Mouse (Mus musculus) forebrain, embryonic 13.5 days (tissue): ENCODE data around the gene Jmjd1c. TPM values are rescaled to one million over a fixed set of nuclear protein-coding genes. Genes with fewer than 3 reads are reported as not detected.

Experiments
- ATAC-seq: fragments of 200-750 bp; cut with Nextera tagmentation; 2 replicates; pipeline ENCODE4 v1.8.0; 2017
- H3K27ac ChIP-seq: fragments of 300-500 bp; sonication (generic); 2 replicates; pipeline ENCODE4 v1.5.1; 2015; ENCODE audit warnings: inconsistent platforms, mild to moderate bottlenecking, moderate library complexity
- H3K27me3 ChIP-seq: fragments of 300-500 bp; sonication (generic); 2 replicates; pipeline ENCODE4 v1.6.1; 2015; ENCODE audit warnings: mild to moderate bottlenecking, inconsistent platforms
- H3K36me3 ChIP-seq: fragments of 300-500 bp; sonication (generic); 2 replicates; pipeline ENCODE4 v1.6.1; 2015; ENCODE audit warnings: mild to moderate bottlenecking, inconsistent platforms; ENCODE audit not compliant: poor library complexity, severe bottlenecking
- H3K4me1 ChIP-seq: fragments of 300-500 bp; sonication (generic); 2 replicates; pipeline ENCODE4 v1.6.1; 2015; ENCODE audit warnings: inconsistent platforms
- H3K4me2 ChIP-seq: fragments of 300-500 bp; sonication (generic); 2 replicates; pipeline ENCODE4 v1.6.1; 2015; ENCODE audit warnings: inconsistent platforms, mild to moderate bottlenecking, moderate library complexity
- H3K4me3 ChIP-seq: fragments of 300-500 bp; sonication (generic); 2 replicates; pipeline ENCODE4 v1.5.1; 2015; ENCODE audit warnings: mild to moderate bottlenecking, inconsistent platforms
- H3K9ac ChIP-seq: fragments of 300-500 bp; sonication (generic); 2 replicates; pipeline ENCODE4 v1.6.1; 2015; ENCODE audit warnings: mild to moderate bottlenecking, inconsistent platforms
- H3K9me3 ChIP-seq: fragments of 300-500 bp; sonication (generic); replicated peaks from 2 replicates; pipeline ENCODE4 v1.6.1; 2016; ENCODE audit warnings: inconsistent platforms
- WGBS: fragments of 180-500 bp; shearing (Covaris S2); methylation state at CpG from one replicate; pipeline ENCODE4 v1.1.7; 2015; 5-methylcytosine and 5-hydroxymethylcytosine counted together
- polyA plus RNA-seq: library from polyadenylated mRNA; unstranded; fragments of >200 nt; fragmentation: Nextera tagmentation; extraction: Ambion mirVana; gene quantifications from 2 replicates; pipeline ENCODE4 v1.2.1, GENCODE M21; 2015

Jmjd1c gene
- polyA plus RNA-seq, 1 experiment from 2014 or later = 49.6 TPM

GRCm38 (mm10) chr10:67123756-67124155 lies 27.8 kb downstream of the Jmjd1c start:
- ATAC-seq = no peak
- no peaks in the 10 kb centered on the region for H3K9me3 ChIP-seq
- WGBS = 54% methylated on average over 2 of the region's 2 CpGs
- no peak overlapping the region for H3K27ac ChIP-seq
- H3K4me3 ChIP-seq = no peak overlapping the region
- H3K36me3 ChIP-seq = no peaks in the 10 kb centered on the region
- H3K27me3 ChIP-seq = no peaks in the 10 kb centered on the region
- peaks cover 39% of the 10 kb centered on the region for H3K4me1 ChIP-seq
- H3K9ac ChIP-seq = no peak overlapping the region
- no peak overlapping the region for H3K4me2 ChIP-seq

DNA sequence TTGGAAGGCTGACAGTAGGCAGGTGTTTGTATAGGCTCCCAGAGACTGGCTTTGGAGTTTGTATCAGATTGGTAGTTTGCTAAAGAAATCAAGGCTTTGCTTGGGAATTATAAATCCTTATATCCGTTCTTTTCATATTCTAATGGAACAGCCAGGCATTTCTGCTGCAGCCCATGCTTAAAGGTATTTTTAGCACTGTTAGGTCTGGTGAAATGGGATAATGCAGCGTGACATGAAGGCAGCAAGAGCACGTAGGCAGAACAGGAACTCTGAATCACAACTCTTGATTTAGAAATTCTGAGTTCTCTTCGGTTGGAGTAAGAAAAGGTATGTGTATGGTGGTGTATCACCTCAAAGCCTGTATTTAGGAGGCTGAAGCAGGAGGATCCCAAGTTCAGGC lies 28.2 kb downstream of the Jmjd1c start:
- Histone ChIP-seq H3K4me2 (no peak overlapping the region), H3K4me1 (peaks cover 39% of the 10 kb centered on the region), H3K9ac (no peak overlapping the region), H3K9me3 (no peaks in the 10 kb centered on the region), H3K27me3 (no peaks in the 10 kb centered on the region), H3K36me3 (no peaks in the 10 kb centered on the region), H3K4me3 (no peak overlapping the region), H3K27ac (no peak overlapping the region)
- 93% methylated on average over 4 of the region's 4 CpGs for WGBS
- ATAC-seq = no peak

- H3K27ac ChIP-seq = peak overlapping the region; percentile 85
- ATAC-seq = peak; percentile 78
- no peaks in the 10 kb centered on the region for H3K27me3 ChIP-seq
- peaks cover 34% of the 10 kb centered on the region for H3K4me1 ChIP-seq
- H3K36me3 ChIP-seq = no peaks in the 10 kb centered on the region
- H3K9me3 ChIP-seq = no peaks in the 10 kb centered on the region
- H3K9ac ChIP-seq = peak overlapping the region; percentile 86
- H3K4me2 ChIP-seq = peak overlapping the region; percentile 90
- peak overlapping the region; percentile 85 for H3K4me3 ChIP-seq
- WGBS = under 1% methylated on average over 45 of the region's 50 CpGs
Measured at GRCm38 (mm10) chr10:67126061-67126858, 30.3 kb downstream of the Jmjd1c start.

- Histone ChIP-seq H3K4me3 (peak overlapping the region; percentile 85), H3K27ac (peak overlapping the region; percentile 85), H3K4me2 (peak overlapping the region; percentile 90), H3K36me3 (no peaks in the 10 kb centered on the region), H3K9me3 (no peaks in the 10 kb centered on the region), H3K27me3 (no peaks in the 10 kb centered on the region), H3K9ac (peak overlapping the region; percentile 86), H3K4me1 (peaks cover 25% of the 10 kb centered on the region)
- WGBS = under 1% methylated on average over 89 of the region's 115 CpGs
- peak; percentile 83 for ATAC-seq
Measured at GRCm38 (mm10) chr10:67126859-67127758, 31.2 kb downstream of the Jmjd1c start.

- Histone ChIP-seq H3K27me3 (no peaks in the 10 kb centered on the region), H3K4me1 (peaks cover 25% of the 10 kb centered on the region), H3K27ac (no peak overlapping the region), H3K4me2 (no peak overlapping the region), H3K9ac (no peak overlapping the region), H3K36me3 (no peaks in the 10 kb centered on the region), H3K4me3 (no peak overlapping the region), H3K9me3 (no peaks in the 10 kb centered on the region)
- whole genome bisulfite sequencing = 59% methylated on average over 1 of the region's 1 CpGs
- ATAC-seq = no peak
Measured at GRCm38 (mm10) chr10:67129531-67129930, 33.6 kb downstream of the Jmjd1c start.

- Histone ChIP-seq H3K27ac (no peak overlapping the region), H3K9ac (no peak overlapping the region), H3K9me3 (no peaks in the 10 kb centered on the region), H3K27me3 (no peaks in the 10 kb centered on the region), H3K36me3 (no peaks in the 10 kb centered on the region), H3K4me1 (peaks cover 15% of the 10 kb centered on the region), H3K4me2 (no peak overlapping the region), H3K4me3 (no peak overlapping the region)
- 80% methylated on average over 1 of the region's 1 CpGs for WGBS
- ATAC-seq = no peak
Measured at GRCm38 (mm10) chr10:67131709-67132108, 35.8 kb downstream of the Jmjd1c start.

DNA sequence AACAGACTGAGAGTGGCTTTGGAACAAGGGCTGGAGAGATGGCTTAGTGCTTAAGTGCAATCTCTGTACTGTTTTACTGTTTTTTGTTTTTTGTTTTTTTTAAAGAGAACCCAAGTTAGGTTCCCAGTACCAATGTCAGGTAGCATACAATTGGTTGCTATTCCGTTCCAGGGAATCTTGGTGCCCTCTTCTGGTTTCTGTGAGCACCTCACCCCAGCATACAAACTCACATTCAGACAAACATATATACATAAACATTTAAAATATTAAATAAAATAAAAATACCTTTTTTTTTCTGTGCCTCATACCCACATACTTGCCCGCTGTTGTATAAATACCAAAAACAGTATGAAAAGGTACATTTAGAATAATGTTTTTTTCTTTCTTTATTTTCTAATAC lies 38.4 kb downstream of the Jmjd1c start:
- Histone ChIP-seq H3K27me3 (no peaks in the 10 kb centered on the region), H3K27ac (no peak overlapping the region), H3K4me3 (no peak overlapping the region), H3K4me1 (peaks cover 4% of the 10 kb centered on the region; the same call in 1 of the 2 replicates), H3K9me3 (no peaks in the 10 kb centered on the region), H3K36me3 (no peaks in the 10 kb centered on the region), H3K9ac (no peak overlapping the region), H3K4me2 (no peak overlapping the region)
- WGBS = 90% methylated on average over 2 of the region's 2 CpGs
- no peak for ATAC-seq

DNA sequence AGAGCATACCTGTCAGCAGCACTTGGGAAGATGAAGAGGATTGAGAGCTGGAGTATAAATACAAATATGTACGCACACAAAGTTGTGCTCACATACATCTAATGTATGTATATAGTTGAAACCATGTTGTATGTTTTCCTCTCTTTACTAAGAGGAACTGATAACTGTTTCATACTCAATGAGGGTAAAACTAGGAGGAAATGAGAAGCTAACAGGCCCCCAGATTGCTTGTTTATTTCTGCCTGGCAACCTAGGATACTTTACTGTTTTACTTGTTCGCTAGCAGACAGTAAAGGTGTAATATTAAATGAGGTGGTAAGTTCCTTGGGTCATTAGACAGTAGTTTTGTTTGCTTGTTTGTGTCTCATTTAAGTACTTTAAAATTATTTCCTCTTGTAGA lies 41.5 kb downstream of the Jmjd1c start:
- no peak overlapping the region for H3K4me3 ChIP-seq
- no peak overlapping the region for H3K9ac ChIP-seq
- 91% methylated on average over 2 of the region's 2 CpGs for WGBS
- no peak overlapping the region for H3K27ac ChIP-seq
- no peaks in the 10 kb centered on the region for H3K9me3 ChIP-seq
- no peak for ATAC-seq
- H3K27me3 ChIP-seq = no peaks in the 10 kb centered on the region
- H3K4me2 ChIP-seq = no peak overlapping the region
- H3K36me3 ChIP-seq = no peaks in the 10 kb centered on the region
- no peaks in the 10 kb centered on the region for H3K4me1 ChIP-seq

DNA sequence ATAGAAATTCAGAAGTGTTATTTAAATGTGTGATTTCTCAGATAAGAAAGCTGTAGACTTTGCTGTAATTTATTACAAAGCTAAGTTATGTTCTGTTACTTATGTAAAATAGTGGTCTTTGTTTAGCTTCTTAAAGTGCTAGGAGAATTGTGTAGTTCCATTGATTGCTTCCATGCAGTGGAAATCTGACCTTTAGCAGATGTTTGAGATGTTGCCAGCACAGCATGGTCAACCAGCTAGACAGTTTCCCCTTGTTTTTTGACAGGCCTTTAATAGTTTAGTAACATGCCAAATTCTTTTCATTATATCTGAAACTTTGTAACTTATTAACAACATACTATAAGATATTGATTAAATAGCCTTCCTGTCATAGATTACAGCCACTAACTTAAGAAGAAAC lies 47.7 kb downstream of the Jmjd1c start:
- H3K4me1 ChIP-seq = peaks cover 4% of the 10 kb centered on the region
- no peak overlapping the region for H3K4me2 ChIP-seq
- H3K27me3 ChIP-seq = no peaks in the 10 kb centered on the region
- no peaks in the 10 kb centered on the region for H3K9me3 ChIP-seq
- H3K36me3 ChIP-seq = no peaks in the 10 kb centered on the region
- no peak overlapping the region for H3K4me3 ChIP-seq
- no peak overlapping the region for H3K9ac ChIP-seq
- H3K27ac ChIP-seq = no peak overlapping the region
- ATAC-seq = no peak

DNA sequence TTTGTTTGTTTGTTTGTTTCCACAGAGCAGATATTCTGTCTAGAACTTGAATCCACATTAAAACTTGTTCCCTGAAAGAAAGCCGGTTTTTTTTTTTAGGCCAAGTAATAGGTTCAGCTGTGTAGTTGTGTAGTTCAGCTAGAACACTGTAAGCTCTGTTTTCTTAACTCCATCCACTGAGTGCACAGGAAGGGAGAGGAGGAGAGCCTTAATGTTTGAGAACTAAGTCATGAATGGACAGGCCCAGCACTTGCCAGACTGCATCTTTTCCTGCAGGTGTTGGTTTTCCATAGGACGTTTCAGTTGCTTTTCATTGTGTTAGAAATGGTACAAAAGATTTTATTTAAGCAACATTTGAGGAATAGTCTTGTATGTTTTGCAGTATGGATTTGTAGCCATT lies 48.3 kb downstream of the Jmjd1c start:
- Histone ChIP-seq H3K4me3 (no peak overlapping the region), H3K27ac (no peak overlapping the region), H3K9ac (no peak overlapping the region), H3K36me3 (no peaks in the 10 kb centered on the region), H3K9me3 (no peaks in the 10 kb centered on the region), H3K27me3 (no peaks in the 10 kb centered on the region), H3K4me1 (peaks cover 4% of the 10 kb centered on the region), H3K4me2 (no peak overlapping the region)
- 69% methylated on average over 2 of the region's 2 CpGs for WGBS
- ATAC-seq = no peak

DNA sequence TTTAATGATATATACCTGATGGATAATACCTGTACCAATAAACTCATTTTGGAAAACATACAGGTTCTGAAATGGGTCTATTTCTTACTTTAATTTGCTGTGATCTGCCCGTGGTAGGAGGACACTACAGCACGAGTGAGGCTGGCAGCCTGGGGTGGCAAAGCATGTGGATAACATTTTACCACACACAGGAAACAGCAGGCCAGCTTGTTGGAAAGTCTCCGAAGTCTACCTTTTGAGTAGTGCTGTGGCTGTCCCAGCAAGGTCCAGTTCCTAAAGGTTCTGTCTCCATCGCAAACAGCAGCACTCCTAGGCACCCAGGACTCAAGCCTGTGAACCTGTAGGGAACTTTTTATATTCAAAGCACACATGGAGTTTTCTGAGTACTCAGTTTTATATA lies 49.7 kb downstream of the Jmjd1c start:
- Histone ChIP-seq H3K36me3 (no peaks in the 10 kb centered on the region), H3K27me3 (no peaks in the 10 kb centered on the region), H3K9ac (no peak overlapping the region), H3K27ac (no peak overlapping the region), H3K4me1 (peaks cover 4% of the 10 kb centered on the region), H3K9me3 (no peaks in the 10 kb centered on the region), H3K4me3 (no peak overlapping the region), H3K4me2 (no peak overlapping the region)
- ATAC-seq = no peak
- 91% methylated on average over 4 of the region's 4 CpGs for WGBS

DNA sequence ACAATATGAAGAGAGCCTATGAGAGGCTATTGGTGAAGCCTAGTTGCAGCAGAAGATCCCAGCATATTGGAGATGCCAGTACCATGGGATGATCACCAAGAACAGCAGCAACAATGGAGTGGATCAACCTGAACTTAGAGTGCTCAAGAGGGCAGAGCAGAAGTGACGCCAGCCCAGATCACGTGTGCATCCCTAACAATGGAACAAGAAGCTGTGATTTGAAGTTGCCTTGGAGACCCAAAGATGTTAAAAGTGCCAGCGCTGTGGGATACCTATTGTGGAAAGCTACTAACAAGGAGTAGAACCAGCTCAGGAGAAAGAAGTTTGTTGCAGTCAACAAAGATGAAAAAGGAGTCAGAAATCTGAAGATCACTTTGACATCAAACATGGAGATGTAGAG lies 55.8 kb downstream of the Jmjd1c start:
- Histone ChIP-seq H3K27ac (no peak overlapping the region), H3K9me3 (no peaks in the 10 kb centered on the region), H3K4me2 (no peak overlapping the region), H3K4me3 (no peak overlapping the region), H3K27me3 (no peaks in the 10 kb centered on the region), H3K4me1 (no peaks in the 10 kb centered on the region), H3K9ac (no peak overlapping the region), H3K36me3 (peaks cover 10% of the 10 kb centered on the region; the same call in 1 of the 2 replicates)
- WGBS = 91% methylated on average over 3 of the region's 3 CpGs
- ATAC-seq = no peak
